Mouse (Mus musculus) embryonic fibroblast, embryonic 13.5 days (primary cell): ENCODE measurements around the gene Mreg.
"Not testable (repeated sequence)": the region's sequence is repeated elsewhere in the genome, so short reads cannot be mapped to it uniquely, and the experiment has no call there.

Experiments
- CTCF ChIP-seq: IDR thresholded peaks from 2 replicates; pipeline ENCODE4 v1.5.1; 2011; ENCODE audit warnings: mild to moderate bottlenecking, control low read depth, low read length, moderate library complexity, borderline replicate concordance; ENCODE audit not compliant: insufficient read depth
- POLR2A ChIP-seq: IDR thresholded peaks from 2 replicates; pipeline ENCODE4 v1.6.1; 2011; ENCODE audit warnings: low read depth, mild to moderate bottlenecking, control low read depth, low read length, moderate library complexity

- not testable (repeated sequence) for TF ChIP-seq CTCF, POLR2A
Observed at GRCm38 (mm10) chr1:72239113-72239512, 27.0 kb upstream of the Mreg start.
